Mouse (Mus musculus): ENCODE data around the gene Ndst4. TPM values are rescaled to one million over a fixed set of nuclear protein-coding genes. Genes with fewer than 3 reads are reported as not detected.

Ndst4 gene
- 10 to 100 TPM in 1 of 2 experiments, 1 to 10 TPM in 1; 7.6 to 15.7 TPM for total RNA-seq (2021)
- long read RNA-seq, experiment 1, partial matches to known transcripts: 1 of 4 reads
- long read RNA-seq, experiment 1, other reads (novel, unspliced or antisense): 3 of 4 reads
- long read RNA-seq, experiment 2, full-length matches to known transcripts: 3 of 7 reads
- long read RNA-seq, experiment 2, partial matches to known transcripts: 0 of 7 reads
- long read RNA-seq, experiment 2, other reads (novel, unspliced or antisense): 4 of 7 reads

DNA sequence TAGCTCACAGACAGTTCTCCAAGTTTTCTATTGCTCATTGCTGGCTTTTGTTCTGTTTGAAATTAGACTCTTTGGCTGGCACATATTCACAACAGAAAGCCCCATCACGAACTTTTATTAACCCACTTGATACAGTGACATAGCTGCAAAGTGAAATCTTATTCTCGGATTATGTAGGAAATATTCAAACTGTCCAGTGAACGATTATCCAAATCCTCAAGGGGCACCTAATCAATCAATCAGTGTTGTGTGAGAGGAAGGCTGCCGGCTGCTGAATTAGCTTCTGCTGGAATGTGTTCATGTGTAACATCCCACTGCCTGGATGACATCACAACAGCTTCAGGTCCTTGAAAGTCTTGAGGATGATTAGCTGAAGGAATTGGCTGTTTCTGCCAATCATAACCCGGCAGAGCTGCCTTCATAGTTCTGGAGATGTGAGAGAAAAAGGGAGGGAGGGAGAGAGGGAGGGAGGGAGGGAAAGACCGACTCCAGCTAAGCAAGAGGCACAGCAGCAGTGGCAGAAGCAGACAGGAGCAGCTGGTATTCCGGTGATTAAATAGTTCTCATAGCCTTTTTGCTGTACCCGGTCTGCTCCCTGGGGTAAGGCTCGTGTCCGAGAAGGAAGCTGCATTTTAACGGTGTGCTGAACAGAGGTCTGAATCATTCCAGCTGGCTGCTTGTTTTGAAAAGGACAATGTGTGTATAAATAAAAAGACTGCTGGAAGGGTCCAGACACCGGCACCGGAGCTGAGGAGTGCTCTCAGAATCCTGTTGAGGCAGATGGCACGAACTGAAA lies at the start of gene Ndst4:
Gene Ndst4, plus strand, starts transcription at position 476 of the 796 bp plus-strand sequence.
- DNase-seq (ENCODE audit: low spot score in 2 of 2): peak; percentile 1 to 15

GRCm38 (mm10) chr3:125397443-125397842 lies 6.4 kb upstream of the Ndst4 start:
- DNase-seq (ENCODE audit: low spot score in 2 of 2): no peak

DNA sequence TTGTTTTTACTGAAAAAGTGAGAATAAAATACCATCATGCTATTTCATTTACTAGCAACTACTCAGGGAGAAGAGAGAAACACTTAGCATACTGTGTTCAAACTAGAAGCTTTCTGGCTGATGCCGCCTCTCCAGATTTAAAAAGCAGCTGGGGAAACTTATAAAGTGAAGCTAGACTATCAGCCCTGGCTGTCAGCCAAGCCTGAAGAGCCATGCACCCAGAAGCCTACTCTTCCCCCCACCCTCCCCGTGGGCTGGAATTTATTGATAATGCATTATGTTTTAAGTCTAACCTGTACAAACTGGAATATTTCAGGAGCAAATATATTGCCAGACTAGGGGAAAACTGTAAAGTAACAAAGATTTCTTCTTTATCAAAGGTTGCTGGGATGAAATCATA lies 2.6 kb downstream of the Ndst4 start:
- no peak for DNase-seq (ENCODE audit: low spot score in 2 of 2)

- DNase-seq (ENCODE audit: low spot score in 2 of 2): no peak
Observed at GRCm38 (mm10) chr3:125406991-125407390, 3.1 kb downstream of the Ndst4 start.

GRCm38 (mm10) chr3:125466894-125467652 lies 63.2 kb downstream of the Ndst4 start:
- no peak for DNase-seq (ENCODE audit: low spot score in 2 of 2)

DNA sequence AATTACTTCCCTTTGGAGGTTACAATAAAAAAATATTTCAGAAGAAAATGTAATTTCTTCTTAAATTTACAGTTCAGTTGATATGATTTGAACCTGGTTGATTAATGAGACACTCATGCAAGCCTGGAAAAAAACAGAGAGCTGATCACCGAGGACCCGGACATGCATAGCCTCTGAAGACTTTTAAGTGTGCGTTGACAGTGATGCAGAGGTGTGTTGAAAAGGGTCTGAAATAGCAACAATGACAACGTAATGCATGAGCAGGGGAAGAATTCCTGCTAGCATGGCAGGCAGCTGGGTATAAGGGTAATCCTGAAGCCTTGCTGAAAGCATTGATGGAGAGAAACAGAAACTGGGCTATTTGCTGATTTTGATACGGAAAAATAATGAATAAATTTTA lies 106.2 kb downstream of the Ndst4 start:
- DNase-seq (ENCODE audit: low spot score in 2 of 2): no peak

- DNase-seq (ENCODE audit: low spot score in 2 of 2): no peak
Observed at GRCm38 (mm10) chr3:125533371-125533770, 129.5 kb downstream of the Ndst4 start.

DNA sequence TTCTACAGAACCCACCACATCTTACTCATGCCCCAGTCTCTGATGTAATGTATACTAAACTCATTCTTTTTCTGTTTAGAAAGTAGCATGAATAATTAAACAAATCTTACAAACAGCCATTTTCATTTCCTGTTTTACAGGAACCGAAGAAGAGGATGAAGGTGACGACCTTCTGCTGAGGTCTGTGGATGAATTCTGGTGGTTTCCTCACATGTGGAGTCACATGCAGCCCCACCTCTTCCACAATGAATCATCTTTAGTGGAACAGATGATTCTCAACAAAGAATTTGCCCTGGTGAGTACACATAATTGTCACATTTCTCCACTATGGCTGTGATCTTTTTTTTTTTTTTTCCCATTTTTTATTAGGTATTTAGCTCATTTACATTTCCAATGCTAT lies 166.7 kb downstream of the Ndst4 start:
- DNase-seq (ENCODE audit: low spot score in 2 of 2): no peak

GRCm38 (mm10) chr3:125632233-125632632 lies 228.4 kb downstream of the Ndst4 start:
- no peak for DNase-seq (ENCODE audit: low spot score in 2 of 2)

GRCm38 (mm10) chr3:125655009-125655635 lies 251.2 kb downstream of the Ndst4 start:
- no peak for DNase-seq (ENCODE audit: low spot score in 2 of 2)

DNA sequence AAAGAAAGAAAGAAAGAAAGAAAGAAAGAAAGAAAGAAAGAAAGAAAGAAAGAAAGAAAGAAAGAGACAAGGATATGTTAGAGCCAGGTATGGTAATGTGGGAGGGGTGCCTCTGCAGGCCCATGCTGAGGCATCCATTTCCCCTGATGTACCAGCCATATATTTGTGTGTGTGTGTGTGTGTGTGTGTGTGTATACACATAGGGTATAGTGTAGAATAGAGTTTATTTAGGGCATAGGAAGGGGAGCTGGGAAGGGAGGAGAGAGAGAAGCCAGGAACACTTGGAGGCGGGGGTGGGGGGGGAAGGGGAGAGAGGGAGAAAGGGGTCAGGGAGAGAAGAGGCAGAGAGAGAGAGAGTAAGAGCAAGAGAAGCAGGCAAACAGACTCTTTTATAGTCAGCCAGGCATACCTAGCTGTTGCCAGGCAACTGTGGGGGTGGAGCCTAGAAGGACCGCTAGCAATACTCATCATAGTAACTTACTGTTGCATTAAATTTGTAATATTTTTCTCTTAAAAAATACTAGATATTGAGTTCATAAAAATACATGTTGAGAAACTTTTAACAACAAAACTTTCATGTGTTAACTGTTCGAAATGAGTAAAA lies 256.3 kb downstream of the Ndst4 start:
- DNase-seq (ENCODE audit: low spot score in 2 of 2): no peak

DNA sequence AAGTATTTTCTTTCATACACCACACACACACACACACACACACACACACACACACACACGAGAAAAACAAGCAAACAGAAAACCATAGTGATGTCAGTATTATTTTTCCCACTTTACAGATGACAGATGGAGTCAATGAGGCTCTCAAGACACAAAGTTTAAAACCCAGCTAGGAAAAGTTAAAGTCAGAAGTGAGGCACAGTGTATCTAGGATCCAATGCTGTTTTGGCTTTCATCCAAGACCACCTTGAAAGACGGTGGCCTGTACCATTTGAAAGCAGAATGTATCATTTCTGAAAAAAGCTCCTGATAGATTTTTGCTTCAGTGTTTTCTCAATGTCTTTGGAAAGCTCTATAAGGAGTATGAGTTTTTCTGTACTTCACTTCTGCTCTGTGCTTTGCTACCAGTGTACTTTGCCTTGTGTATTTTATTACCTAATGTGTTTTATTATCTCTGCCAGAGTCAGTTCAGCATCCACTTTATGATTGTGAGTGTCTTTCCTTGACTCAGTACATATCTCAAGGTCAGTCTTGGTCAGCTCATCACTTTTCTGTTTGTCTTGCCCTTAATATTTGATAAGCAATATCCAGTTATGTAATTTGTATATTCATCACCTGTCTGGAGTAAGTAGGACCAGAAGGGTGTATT lies 257.1 kb downstream of the Ndst4 start:
- DNase-seq (ENCODE audit: low spot score in 2 of 2): no peak

DNA sequence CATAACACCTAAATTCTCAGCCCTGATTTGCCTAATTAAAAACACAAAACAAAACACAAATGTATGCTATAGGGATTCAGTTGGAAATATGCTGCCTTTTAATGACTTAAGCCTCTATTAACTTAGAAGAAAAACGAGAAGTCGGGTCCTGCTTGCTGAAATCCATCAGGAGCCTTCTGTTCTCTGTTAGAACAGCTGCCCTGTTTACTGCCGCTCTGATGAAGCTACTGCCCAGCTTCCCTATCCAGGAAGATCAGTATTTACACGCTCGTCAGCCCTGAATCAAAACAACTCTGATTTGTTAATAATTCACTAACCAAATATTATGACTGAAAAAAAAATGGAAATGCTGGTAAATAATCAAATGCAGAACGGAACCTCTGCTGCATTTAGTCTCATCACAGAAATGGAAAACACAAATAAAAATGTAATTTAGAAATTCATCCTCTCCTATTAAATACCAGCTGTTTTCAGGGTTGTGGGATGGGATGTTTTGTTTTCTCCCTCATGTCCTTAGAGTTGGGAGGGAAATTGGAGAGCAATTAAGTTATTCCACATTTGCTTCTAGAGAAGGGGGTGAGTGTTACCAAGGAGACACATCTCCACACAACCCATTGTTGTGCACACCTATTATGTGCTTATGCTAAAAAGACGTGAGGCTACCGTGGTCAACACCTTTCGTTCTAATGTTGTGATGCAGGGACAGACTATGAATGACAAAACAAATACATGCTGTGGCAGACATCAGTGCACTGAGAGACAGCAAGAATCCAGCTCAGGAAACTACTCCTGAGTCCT lies 270.3 kb downstream of the Ndst4 start:
- no peak for DNase-seq (ENCODE audit: low spot score in 2 of 2)

GRCm38 (mm10) chr3:125675211-125675896 lies 271.5 kb downstream of the Ndst4 start:
- DNase-seq (ENCODE audit: low spot score in 2 of 2): no peak

DNA sequence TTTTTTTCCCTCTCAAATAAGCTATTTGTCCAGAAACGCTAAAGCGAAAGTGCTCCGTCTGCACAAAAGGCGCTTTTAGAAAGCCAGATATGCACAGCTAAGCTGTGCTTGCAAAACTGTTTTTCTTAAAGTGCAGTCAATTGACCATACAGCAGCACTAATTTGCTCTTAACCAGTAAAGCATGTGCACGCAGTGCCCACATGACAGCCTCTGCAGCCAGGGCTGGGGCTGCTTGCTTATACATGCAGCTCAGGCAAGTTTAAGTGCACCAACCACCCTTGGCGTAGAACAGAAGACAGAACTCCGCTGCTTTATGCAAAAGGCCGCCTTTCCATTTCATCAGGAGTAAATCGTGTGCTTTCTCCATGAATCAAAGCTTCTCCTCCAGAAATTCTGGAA lies 275.0 kb downstream of the Ndst4 start:
- DNase-seq (ENCODE audit: low spot score in 2 of 2): peak; percentile 2 to 21

DNA sequence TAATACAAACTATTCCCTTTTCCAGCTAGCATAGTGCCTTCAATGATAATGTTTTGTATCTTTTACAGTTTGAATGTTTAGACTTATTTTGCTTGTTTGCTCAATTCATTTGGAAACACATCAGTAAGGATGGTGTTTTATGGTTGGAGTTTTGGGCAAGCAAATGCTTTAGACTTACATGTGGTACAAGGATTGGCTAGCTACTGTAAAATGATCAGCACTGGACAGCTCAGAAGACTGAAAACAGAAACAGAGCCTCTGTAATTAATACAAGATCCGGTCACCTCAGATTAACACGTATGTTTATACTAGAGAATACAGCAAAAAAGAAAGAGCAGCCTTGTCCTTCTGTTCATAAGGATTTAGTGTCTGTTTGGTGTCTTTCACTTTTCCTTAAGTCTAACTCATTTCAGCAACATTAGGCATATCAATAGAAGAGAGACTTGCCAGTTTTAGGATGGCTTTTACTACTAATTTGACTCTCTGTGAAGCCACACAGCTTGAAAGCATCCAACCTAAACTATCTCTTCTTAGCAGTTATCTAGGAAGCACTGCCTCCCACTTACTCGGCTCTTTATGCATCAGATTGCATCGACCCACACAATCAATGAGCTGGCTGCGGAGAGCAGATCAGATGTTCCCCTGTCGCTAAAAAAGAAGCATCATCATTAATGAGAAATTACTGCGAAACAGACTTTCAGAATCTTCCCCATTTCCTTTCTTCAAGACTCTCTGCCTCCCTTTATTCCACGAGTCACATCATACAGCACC lies 279.8 kb downstream of the Ndst4 start:
- DNase-seq (ENCODE audit: low spot score in 2 of 2): no peak

- DNase-seq (ENCODE audit: low spot score in 2 of 2): no peak
Observed at GRCm38 (mm10) chr3:125684583-125684982, 280.7 kb downstream of the Ndst4 start.

DNA sequence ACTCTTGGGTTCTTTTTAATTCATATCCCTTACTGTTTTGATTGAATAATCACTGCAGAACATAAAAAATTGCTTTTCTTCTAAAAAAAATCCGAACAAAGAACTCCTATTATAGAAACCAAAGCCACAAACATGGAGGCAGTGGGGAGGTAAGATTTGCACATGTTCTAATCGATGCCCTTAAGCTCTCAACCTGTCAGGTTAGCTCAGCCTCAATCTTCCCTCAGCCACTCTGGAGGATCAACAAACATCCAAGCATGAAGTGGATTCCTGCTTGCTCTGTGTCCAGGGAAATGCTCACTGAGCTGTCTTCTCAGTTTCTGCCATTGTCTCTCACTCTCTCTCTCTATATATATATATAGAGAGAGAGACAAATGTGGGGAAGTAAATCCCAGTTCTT lies 283.7 kb downstream of the Ndst4 start:
- DNase-seq (ENCODE audit: low spot score in 2 of 2): no peak
